Mouse (Mus musculus) midbrain, embryonic 15.5 days (tissue): Measurements from ENCODE around the gene Gm8926. TPM values are rescaled to one million over a fixed set of nuclear protein-coding genes. Genes with fewer than 3 reads are reported as not detected.
"Not testable (repeated sequence)": the region's sequence is repeated elsewhere in the genome, so short reads cannot be mapped to it uniquely, and the experiment has no call there.

ENCODE experiments used
- ATAC-seq: fragments of 200-750 bp; cut with Nextera tagmentation; replicated peaks from 2 replicates; pipeline ENCODE4 v1.8.0; 2017; ENCODE audit warnings: moderate TSS enrichment
- H3K27ac ChIP-seq: fragments of 300-500 bp; sonication (generic); 2 replicates; pipeline ENCODE4 v1.5.1; 2015; ENCODE audit warnings: mild to moderate bottlenecking, inconsistent platforms
- H3K27me3 ChIP-seq: fragments of 300-500 bp; sonication (generic); replicated peaks from 2 replicates; pipeline ENCODE4 v1.6.1; 2015; ENCODE audit warnings: inconsistent platforms
- H3K36me3 ChIP-seq: fragments of 300-500 bp; sonication (generic); replicated peaks from 2 replicates; pipeline ENCODE4 v1.6.1; 2015; ENCODE audit warnings: inconsistent platforms
- H3K4me1 ChIP-seq: fragments of 300-500 bp; sonication (generic); 2 replicates; pipeline ENCODE4 v1.6.1; 2015; ENCODE audit warnings: inconsistent platforms
- H3K4me2 ChIP-seq: fragments of 300-500 bp; sonication (generic); 2 replicates; pipeline ENCODE4 v1.6.1; 2015; ENCODE audit warnings: inconsistent platforms, mild to moderate bottlenecking, moderate library complexity
- H3K4me3 ChIP-seq: fragments of 300-500 bp; sonication (generic); 2 replicates; pipeline ENCODE4 v1.5.1; 2015; ENCODE audit warnings: mild to moderate bottlenecking, inconsistent platforms
- H3K9ac ChIP-seq: fragments of 300-500 bp; sonication (generic); 2 replicates; pipeline ENCODE4 v1.6.1; 2015; ENCODE audit warnings: mild to moderate bottlenecking, inconsistent platforms
- H3K9me3 ChIP-seq: fragments of 300-500 bp; sonication (generic); 2 replicates; pipeline ENCODE4 v1.6.1; 2016; ENCODE audit warnings: inconsistent platforms
- WGBS: fragments of 180-500 bp; shearing (Covaris S2); methylation state at CpG from one replicate; pipeline ENCODE4 v1.1.7; 2015; ENCODE audit warnings: mixed read lengths; 5-methylcytosine and 5-hydroxymethylcytosine counted together
- polyA plus RNA-seq: library from polyadenylated mRNA; unstranded; fragments of >200 nt; fragmentation: Nextera tagmentation; extraction: Ambion mirVana; gene quantifications from 2 replicates; pipeline ENCODE4 v1.2.1, GENCODE M21; 2015

The Gm8926 gene
- not detected in 2 replicates for polyA plus RNA-seq

DNA sequence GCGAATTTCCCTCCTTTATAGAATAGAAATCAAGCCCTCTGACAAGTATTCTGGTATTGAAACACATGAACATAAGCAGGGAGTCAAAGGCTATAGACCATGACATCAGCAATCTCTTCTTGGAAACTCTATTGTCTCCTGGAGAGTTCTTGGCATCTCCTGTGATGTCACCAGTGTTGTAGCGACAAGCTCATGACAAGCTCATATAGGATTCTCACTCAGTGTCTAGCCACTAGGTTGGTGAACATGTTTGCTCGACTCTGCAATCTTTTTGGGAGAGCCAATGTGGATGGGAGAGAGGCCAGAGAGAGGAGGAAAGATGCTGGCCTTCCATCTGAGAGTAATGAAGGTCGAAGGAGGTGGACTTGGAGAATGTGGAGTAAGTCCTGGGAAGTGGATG is at the start of gene Gm8926:
Gene Gm8926 (plus strand): TSS at position 301 of the 400 bp plus-strand sequence.
- H3K36me3 ChIP-seq, H3K9me3 ChIP-seq, H3K27ac ChIP-seq, H3K4me1 ChIP-seq, H3K9ac ChIP-seq, ATAC-seq, H3K4me3 ChIP-seq, H3K27me3 ChIP-seq, H3K4me2 ChIP-seq: not testable (repeated sequence)
- WGBS = 86% methylated on average over 1 of the region's 4 CpGs

Other genes starting within 250 kb of the Gm8926 start
- gene Gm6460, start 175.6 kb upstream of the Gm8926 start, polyA plus RNA-seq = not detected in 2 replicates
- gene Gm8922, start 88.6 kb upstream of the Gm8926 start, polyA plus RNA-seq = not detected in 2 replicates
- not detected in 2 replicates for gene Gm6465, start 75.0 kb downstream of the Gm8926 start, polyA plus RNA-seq
- gene 4933402N22Rik, start 147.5 kb downstream of the Gm8926 start, polyA plus RNA-seq = not detected in 2 replicates